Mouse (Mus musculus) ES-Bruce4 (cell line): Measurements from ENCODE around the gene Pttg1.

ENCODE experiments used
- CTCF ChIP-seq: IDR thresholded peaks from one replicate; pipeline ENCODE4 v1.8.1; 2011; ENCODE audit warnings: low read depth, low read length
- EP300 ChIP-seq: IDR thresholded peaks from 2 replicates; pipeline ENCODE4 v1.6.1; 2011; ENCODE audit warnings: low read depth, low read length; ENCODE audit not compliant: insufficient read depth
- POLR2A ChIP-seq: IDR thresholded peaks from one replicate; pipeline ENCODE4 v1.8.1; 2011; ENCODE audit warnings: low read length; ENCODE audit not compliant: insufficient read depth

GRCm38 (mm10) chr11:43417201-43417600 is 8.8 kb downstream of the Pttg1 start:
- no peak for TF ChIP-seq CTCF
- no peak for TF ChIP-seq POLR2A
- no peak for TF ChIP-seq EP300
